Comparison of ENCODE assay signal across 29 mouse cellular contexts in the genomic region with DNA sequence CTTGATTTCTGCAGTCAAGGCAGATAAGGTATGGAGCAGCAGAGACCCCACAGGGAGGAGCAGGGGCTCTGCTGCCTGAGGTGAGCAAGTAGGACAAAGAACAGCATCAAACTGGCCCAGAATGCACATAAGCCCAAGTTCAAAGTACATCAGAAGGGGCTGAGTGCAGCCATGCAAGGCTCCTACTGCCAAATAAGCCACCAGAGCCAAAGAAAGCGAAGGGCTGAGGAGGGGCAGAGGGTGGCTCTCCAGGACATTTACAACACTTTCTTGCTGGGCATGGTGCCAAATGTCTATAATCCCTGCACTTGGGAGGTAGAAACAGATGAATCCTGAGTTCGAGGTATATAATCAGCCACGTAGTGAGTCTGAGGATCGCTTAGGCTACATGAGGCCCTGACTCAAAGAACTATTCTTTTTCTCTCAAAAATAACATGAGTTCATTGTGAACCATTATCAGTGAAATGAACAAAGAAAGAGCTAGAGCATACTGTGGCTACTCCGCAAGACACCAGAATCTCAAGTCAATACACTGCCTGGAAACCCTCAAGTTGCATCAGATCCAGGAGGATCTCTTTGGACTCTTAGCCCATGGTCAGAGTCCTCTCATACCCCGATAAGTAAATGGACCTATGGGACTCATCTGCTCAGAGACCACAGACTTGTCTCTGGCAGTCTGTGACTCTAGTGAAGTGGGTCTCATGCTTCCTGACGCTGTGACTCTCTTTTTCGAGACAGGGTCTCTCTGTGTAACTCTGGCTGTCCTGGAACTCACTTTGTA. TPM values are rescaled to one million over a fixed set of nuclear protein-coding genes. Genes with fewer than 3 reads are reported as not detected.
DNase-seq lines count a peak whose midpoint lies in the region; ATAC-seq and TF ChIP-seq lines count a peak whose summit lies in the region.
"Had no signal": no experiment of that assay in that cellular context is flagged by ENCODE, and none has a peak within 500 bp of the region (broad histone marks: within the 10 kb centered on the region; RNA-seq: fewer than 3 reads in every experiment).

No protein-coding gene starts in this region.

- WGBS in intestine, embryonic 16.5 days: 79% methylated on average over 8 of the region's 8 CpGs
- 81% methylated on average over 8 of the region's 8 CpGs for WGBS in forebrain, embryonic 15.5 days

- no peak overlapping the region for H3K4me2 ChIP-seq in intestine, embryonic 16.5 days (ENCODE audit: low read depth, low read length)
- H3K4me2 ChIP-seq in forebrain, embryonic 15.5 days (replicated peaks): no peak overlapping the region
- H3K4me2 ChIP-seq: embryonic facial prominence, embryonic 15.5 days; forebrain, embryonic 12.5 days; heart, embryonic 12.5 days; hindbrain, embryonic 14.5 days; limb, embryonic 12.5 days; liver, embryonic 15.5 days; lung, embryonic 15.5 days; midbrain, embryonic 15.5 days had no signal

- H3K27me3 ChIP-seq in intestine, embryonic 16.5 days (replicated peaks; ENCODE audit: control insufficient read depth, insufficient read depth, low read length): no peaks in the 10 kb centered on the region
- no peaks in the 10 kb centered on the region for H3K27me3 ChIP-seq in forebrain, embryonic 15.5 days
- H3K27me3 ChIP-seq: embryonic facial prominence, embryonic 15.5 days; forebrain, embryonic 12.5 days; heart, embryonic 12.5 days; limb, embryonic 12.5 days; liver, embryonic 15.5 days; lung, embryonic 15.5 days; midbrain, embryonic 15.5 days had no signal

- H3K36me3 ChIP-seq in intestine, embryonic 16.5 days (ENCODE audit: control insufficient read depth, insufficient read depth, low read length): no peaks in the 10 kb centered on the region
- H3K36me3 ChIP-seq in forebrain, embryonic 15.5 days: no peaks in the 10 kb centered on the region
- H3K36me3 ChIP-seq: embryonic facial prominence, embryonic 10.5 days; embryonic facial prominence, embryonic 15.5 days; forebrain, embryonic 12.5 days; heart, embryonic 12.5 days; limb, embryonic 12.5 days; liver, embryonic 15.5 days; lung, embryonic 15.5 days; midbrain, embryonic 10.5 days; midbrain, embryonic 15.5 days had no signal

- no peak overlapping the region for H3K27ac ChIP-seq in intestine, embryonic 16.5 days (ENCODE audit: low read length)
- no peak overlapping the region for H3K27ac ChIP-seq in forebrain, embryonic 15.5 days (replicated peaks)
- H3K27ac ChIP-seq: embryonic facial prominence, embryonic 10.5 days; embryonic facial prominence, embryonic 15.5 days; forebrain, embryonic 12.5 days; heart, adult 2 months; hindbrain, embryonic 14.5 days; limb, embryonic 12.5 days; liver, embryonic 15.5 days; lung, embryonic 15.5 days; midbrain, embryonic 10.5 days; midbrain, embryonic 15.5 days; stomach, postnatal 0 days had no signal

- peak; percentile 70 for ATAC-seq in intestine, embryonic 16.5 days
- no peak for ATAC-seq in forebrain, embryonic 15.5 days (replicated peaks)
- ATAC-seq: CD4-positive, CD25-positive, alpha-beta regulatory T cell, adult 4 months; midbrain, embryonic 15.5 days had no signal

- no peaks in the 10 kb centered on the region for H3K4me1 ChIP-seq in intestine, embryonic 16.5 days (ENCODE audit: control insufficient read depth, insufficient read depth, low read length)
- no peaks in the 10 kb centered on the region for H3K4me1 ChIP-seq in forebrain, embryonic 15.5 days
- H3K4me1 ChIP-seq: embryonic facial prominence, embryonic 10.5 days; embryonic facial prominence, embryonic 15.5 days; forebrain, embryonic 12.5 days; liver, embryonic 15.5 days; lung, embryonic 15.5 days; midbrain, embryonic 10.5 days; midbrain, embryonic 15.5 days had no signal

- no peak overlapping the region for H3K9ac ChIP-seq in intestine, embryonic 16.5 days (ENCODE audit: low read depth, low read length)
- no peak overlapping the region for H3K9ac ChIP-seq in forebrain, embryonic 15.5 days (replicated peaks)
- H3K9ac ChIP-seq: embryonic facial prominence, embryonic 15.5 days; forebrain, embryonic 12.5 days; heart, embryonic 12.5 days; hindbrain, embryonic 14.5 days; limb, embryonic 12.5 days; liver, embryonic 15.5 days; lung, embryonic 15.5 days; midbrain, embryonic 15.5 days had no signal

- TF ChIP-seq POLR2A in brain, embryonic 14.5 days (IDR thresholded peaks at IDR 0.05; ENCODE audit: borderline replicate concordance, extremely low read depth, insufficient read depth, insufficient read length, poor library complexity, severe bottlenecking): no peak

- TF ChIP-seq CTCF in brain, embryonic 14.5 days (IDR thresholded peaks at IDR 0.05; ENCODE audit: borderline replicate concordance, extremely low read depth, insufficient read depth, insufficient read length): no peak

- H3K4me3 ChIP-seq in intestine, embryonic 16.5 days (ENCODE audit: low read length): no peak overlapping the region
- no peak overlapping the region for H3K4me3 ChIP-seq in forebrain, embryonic 15.5 days
- H3K4me3 ChIP-seq: embryonic facial prominence, embryonic 10.5 days; embryonic facial prominence, embryonic 15.5 days; forebrain, embryonic 12.5 days; heart, adult 2 months; heart, embryonic 12.5 days; limb, embryonic 12.5 days; liver, embryonic 15.5 days; lung, embryonic 15.5 days; midbrain, embryonic 10.5 days; midbrain, embryonic 15.5 days had no signal

- DNase-seq in brain, embryonic 14.5 days (ENCODE audit: low read depth): peak; percentile 22
- DNase-seq in kidney, adult 9 months: peak; percentile 86
- peak; percentile 83 for DNase-seq in kidney, postnatal 14 days
- DNase-seq in gastrocnemius, adult 8-10 months (ENCODE audit: low spot score in 2 of 2): no peak
- no peak for DNase-seq in adrenal gland, postnatal 4 days (ENCODE audit: low spot score in 2 of 2)
- no peak for DNase-seq in left cerebral cortex, adult 11 months (ENCODE audit: low spot score)
- DNase-seq: adrenal gland, postnatal 14 days; cerebellum, adult 18-20 months; cerebellum, postnatal 14 days; heart, adult 2 months; layer of hippocampus, adult 9-11 months; right cerebral cortex, adult 18-20 months; spleen, adult 18-20 months; thymus, adult 2 months; thymus, postnatal 4 days had no signal

- no peaks in the 10 kb centered on the region for H3K9me3 ChIP-seq in intestine, embryonic 16.5 days (ENCODE audit: control insufficient read depth, low read length)
- H3K9me3 ChIP-seq in forebrain, embryonic 15.5 days: no peaks in the 10 kb centered on the region
- H3K9me3 ChIP-seq: embryonic facial prominence, embryonic 10.5 days; embryonic facial prominence, embryonic 15.5 days; heart, embryonic 12.5 days; liver, embryonic 15.5 days; lung, embryonic 15.5 days; midbrain, embryonic 10.5 days; midbrain, embryonic 15.5 days had no signal

RNA-seq across cellular contexts. Expression of gene Susd3, which starts 14.5 kb away (rescaled TPM):
- polyA plus RNA-seq in brain, embryonic 14.5 days (2012; rRNA removed): 0.44 and 0.72 TPM in 2 replicates
- polyA plus RNA-seq in intestine, embryonic 16.5 days (2015; fragmentation: Nextera tagmentation; extraction: Ambion mirVana): 1.2 and 1.3 TPM in 2 replicates
- total RNA-seq in gastrocnemius, adult 8-10 months (2022): under 1 TPM in 1 of 4 experiments, not detected in 3; 0.94 TPM
- polyA plus RNA-seq in forebrain, embryonic 15.5 days (2015; fragmentation: Nextera tagmentation; extraction: Ambion mirVana): 0.68 and 0.98 TPM in 2 replicates
- 10 to 100 TPM in 1 of 2 experiments, 1 to 10 TPM in 1; 8.2 to 11.3 TPM for total RNA-seq in adrenal gland, postnatal 4 days (2021)

RNA-seq across cellular contexts. Expression of gene Card19, which starts 18.1 kb away (rescaled TPM):
- polyA plus RNA-seq in brain, embryonic 14.5 days (2012; rRNA removed): 26.2 and 26.9 TPM in 2 replicates
- 53.2 and 58.8 TPM in 2 replicates for polyA plus RNA-seq in intestine, embryonic 16.5 days (2015; fragmentation: Nextera tagmentation; extraction: Ambion mirVana)
- 100 to 1,000 TPM; 121 to 134 (median 131) TPM for total RNA-seq in gastrocnemius, adult 8-10 months (2022)
- polyA plus RNA-seq in forebrain, embryonic 15.5 days (2015; fragmentation: Nextera tagmentation; extraction: Ambion mirVana): 21.1 and 23.1 TPM in 2 replicates
- total RNA-seq in adrenal gland, postnatal 4 days (2021): 10 to 100 TPM; 48.9 to 62.7 TPM

RNA-seq across cellular contexts. Expression of gene Ninj1, which starts 46.7 kb away (rescaled TPM):
- polyA plus RNA-seq in brain, embryonic 14.5 days (2012; rRNA removed): 22.5 and 26.7 TPM in 2 replicates
- polyA plus RNA-seq in intestine, embryonic 16.5 days (2015; fragmentation: Nextera tagmentation; extraction: Ambion mirVana): 60.0 and 63.3 TPM in 2 replicates
- total RNA-seq in gastrocnemius, adult 8-10 months (2022): 10 to 100 TPM; 15.4 to 22.5 (median 19.0) TPM
- polyA plus RNA-seq in forebrain, embryonic 15.5 days (2015; fragmentation: Nextera tagmentation; extraction: Ambion mirVana): 21.1 and 22.0 TPM in 2 replicates
- 10 to 100 TPM; 49.0 to 51.9 TPM for total RNA-seq in adrenal gland, postnatal 4 days (2021)

Comparison
In these comparisons a context has a peak if more than half of its experiments do, and no peak if none do; other contexts are left out.
1. DNase-seq: peak in brain, embryonic 14.5 days (single experiment), kidney, adult 9 months (single experiment) and kidney, postnatal 14 days (single experiment); none in gastrocnemius, adult 8-10 months (0 of 2), adrenal gland, postnatal 4 days (0 of 2) and left cerebral cortex, adult 11 months (single experiment).